Mouse (Mus musculus) neural tube, embryonic 11.5 days (tissue): ENCODE measurements around the gene Hcrt. TPM values are rescaled to one million over a fixed set of nuclear protein-coding genes. Genes with fewer than 3 reads are reported as not detected.
"Not testable (repeated sequence)": the region's sequence is repeated elsewhere in the genome, so short reads cannot be mapped to it uniquely, and the experiment has no call there.

Source experiments
- ATAC-seq: fragments of 200-750 bp; cut with Nextera tagmentation; 2 replicates; pipeline ENCODE4 v1.8.0; 2017; ENCODE audit warnings: moderate number of reproducible peaks, mild to moderate bottlenecking, moderate TSS enrichment, moderate library complexity; ENCODE audit not compliant: insufficient read depth, low FRiP score, low TSS enrichment
- DNase-seq: peaks from one replicate; pipeline ENCODE4 v3.0.0-alpha.2; 2015; ENCODE audit warnings: low spot score
- H3K27ac ChIP-seq: fragments of 300-500 bp; sonication (generic); 2 replicates; pipeline ENCODE4 v1.5.1; 2014; ENCODE audit warnings: low read depth, mild to moderate bottlenecking, low read length
- H3K27me3 ChIP-seq: fragments of 300-500 bp; sonication (generic); 2 replicates; pipeline ENCODE4 v1.6.1; 2014; ENCODE audit warnings: mild to moderate bottlenecking, low read length, mixed read lengths; ENCODE audit not compliant: control insufficient read depth, insufficient read depth
- H3K36me3 ChIP-seq: fragments of 300-500 bp; sonication (generic); 2 replicates; pipeline ENCODE4 v1.6.1; 2014; ENCODE audit warnings: mild to moderate bottlenecking, low read length, moderate library complexity, mixed read lengths; ENCODE audit not compliant: control insufficient read depth, insufficient read depth
- H3K4me1 ChIP-seq: fragments of 300-500 bp; sonication (generic); 2 replicates; pipeline ENCODE4 v1.6.1; 2014; ENCODE audit warnings: low read length, mixed read lengths; ENCODE audit not compliant: control insufficient read depth, insufficient read depth
- H3K4me2 ChIP-seq: fragments of 300-500 bp; sonication (generic); 2 replicates; pipeline ENCODE4 v1.6.1; 2014; ENCODE audit warnings: low read depth, mild to moderate bottlenecking, moderate library complexity
- H3K4me3 ChIP-seq: fragments of 300-500 bp; sonication (generic); 2 replicates; pipeline ENCODE4 v1.5.1; 2014; ENCODE audit warnings: low read depth, low read length
- H3K9ac ChIP-seq: fragments of 300-500 bp; sonication (generic); 2 replicates; pipeline ENCODE4 v1.6.1; 2014; ENCODE audit warnings: mild to moderate bottlenecking, low read length
- H3K9me3 ChIP-seq: fragments of 300-500 bp; sonication (generic); 2 replicates; pipeline ENCODE4 v1.6.1; 2016; ENCODE audit warnings: low read length; ENCODE audit not compliant: control insufficient read depth
- WGBS: fragments of 180-500 bp; shearing (Covaris S2); extraction: QIAGEN DNeasy Blood & Tissue Kit; methylation state at CpG from one replicate; pipeline ENCODE4 v1.1.7; 2014; 5-methylcytosine and 5-hydroxymethylcytosine counted together
- polyA plus RNA-seq: library from polyadenylated mRNA; unstranded; fragments of >200 nt; fragmentation: Nextera tagmentation; extraction: Ambion mirVana; gene quantifications from 2 replicates; pipeline ENCODE4 v1.2.1, GENCODE M21; 2014

The Hcrt gene
- polyA plus RNA-seq, 1 experiment from 2014 or later: not detected

DNA sequence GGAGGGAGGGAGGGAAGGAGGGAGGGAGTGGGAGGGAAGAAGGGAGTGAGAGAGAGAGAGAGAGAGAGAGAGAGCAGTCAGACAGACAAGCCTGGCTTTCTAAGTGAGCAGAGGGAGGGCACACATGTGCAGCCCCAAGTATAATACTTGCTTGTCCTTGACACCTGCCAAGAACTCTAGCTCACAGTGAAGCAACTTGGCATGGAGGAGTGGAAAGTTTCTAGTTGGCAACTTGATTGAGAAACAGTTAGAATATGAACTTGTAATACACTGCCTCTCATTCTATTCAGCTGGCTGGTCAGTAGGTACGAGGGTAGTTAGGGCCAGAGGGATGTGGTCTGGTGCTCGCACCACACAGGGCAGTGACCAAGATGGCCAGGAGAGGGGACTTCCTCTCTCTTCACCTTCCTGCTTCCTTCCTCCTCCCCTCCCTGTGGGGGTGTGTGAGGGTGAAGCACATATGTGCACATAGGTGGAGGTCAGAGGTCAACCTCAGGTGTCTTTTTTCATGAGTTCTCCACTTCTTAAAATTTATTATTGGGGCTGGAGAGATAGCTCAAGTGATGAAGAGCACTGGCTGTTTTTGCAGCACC lies 28.8 kb upstream of the Hcrt start:
- Histone ChIP-seq H3K9me3 (no peaks in the 10 kb centered on the region), H3K4me3 (no peak overlapping the region), H3K27me3 (no peaks in the 10 kb centered on the region), H3K4me1 (no peaks in the 10 kb centered on the region), H3K27ac (no peak overlapping the region), H3K36me3 (peaks cover 2% of the 10 kb centered on the region; the same call in 1 of the 2 replicates), H3K9ac (no peak overlapping the region), H3K4me2 (no peak overlapping the region)
- ATAC-seq (no peak), DNase-seq (no peak)
- 87% methylated on average over 2 of the region's 2 CpGs for WGBS

DNA sequence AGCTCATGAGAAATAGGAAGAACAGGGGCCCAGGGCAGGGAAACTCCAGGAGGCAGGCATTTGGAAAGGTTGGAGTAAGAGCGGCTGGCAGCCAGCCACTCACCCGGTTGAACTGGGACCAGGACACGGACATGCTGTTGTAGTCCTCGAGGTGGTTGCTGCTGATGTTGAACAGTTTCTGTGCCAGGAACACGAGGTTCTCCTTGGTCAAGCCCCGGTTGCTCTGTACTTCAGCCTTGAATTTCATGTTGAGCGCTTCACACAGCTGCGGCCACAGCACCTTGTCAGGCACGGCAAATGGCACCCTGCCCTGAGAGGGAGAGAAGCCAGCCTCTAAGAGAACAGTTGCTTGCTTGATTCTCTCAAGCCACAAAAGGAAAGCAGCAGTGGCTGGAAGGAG lies 27.9 kb upstream of the Hcrt start:
- not testable (repeated sequence) for ATAC-seq, DNase-seq

DNA sequence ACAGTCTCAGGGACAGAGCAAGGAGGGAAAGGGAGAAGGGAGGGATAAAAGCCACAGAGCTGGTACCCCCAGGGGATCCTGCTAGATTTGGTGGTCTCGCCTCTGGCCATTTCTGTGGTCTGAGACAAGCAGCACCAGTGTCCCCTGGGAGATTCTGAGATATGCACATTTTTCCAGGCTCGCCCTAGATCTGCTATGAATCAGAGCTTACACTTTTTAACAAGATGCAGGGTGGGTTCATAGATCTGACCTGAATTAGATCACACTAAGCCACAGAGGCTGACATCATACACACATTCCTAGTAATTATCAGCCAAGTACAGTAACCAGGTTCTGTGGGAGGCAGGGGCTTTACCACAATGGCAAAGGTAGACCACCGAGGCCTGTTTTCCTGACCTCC lies 27.0 kb upstream of the Hcrt start:
- Histone ChIP-seq H3K27me3 (no peaks in the 10 kb centered on the region), H3K4me1 (no peaks in the 10 kb centered on the region), H3K4me2 (no peak overlapping the region), H3K9ac (no peak overlapping the region), H3K36me3 (no peaks in the 10 kb centered on the region), H3K27ac (no peak overlapping the region), H3K9me3 (no peaks in the 10 kb centered on the region), H3K4me3 (no peak overlapping the region)
- DNase-seq: no peak
- no peak for ATAC-seq
- 88% methylated on average over 3 of the region's 3 CpGs for WGBS

More for the DNA sequence above, 27.9 kb upstream of the Hcrt start:
- H3K4me2 ChIP-seq, H3K4me1 ChIP-seq, H3K27me3 ChIP-seq, H3K27ac ChIP-seq, H3K36me3 ChIP-seq, H3K4me3 ChIP-seq, H3K9ac ChIP-seq, H3K9me3 ChIP-seq: not testable (repeated sequence)
- 89% methylated on average over 9 of the region's 9 CpGs for WGBS

GRCm38 (mm10) chr11:100785774-100786173 lies 23.0 kb upstream of the Hcrt start:
- Histone ChIP-seq H3K4me3 (no peak overlapping the region), H3K27ac (no peak overlapping the region), H3K36me3 (no peaks in the 10 kb centered on the region), H3K9ac (no peak overlapping the region), H3K27me3 (no peaks in the 10 kb centered on the region), H3K4me2 (no peak overlapping the region), H3K9me3 (no peaks in the 10 kb centered on the region), H3K4me1 (no peaks in the 10 kb centered on the region)
- ATAC-seq (no peak), DNase-seq (no peak)
- 90% methylated on average over 2 of the region's 2 CpGs for WGBS

- 90% methylated on average over 8 of the region's 8 CpGs for WGBS
These were observed 21.6 kb upstream of the Hcrt start for GRCm38 (mm10) chr11:100784286-100784685.

GRCm38 (mm10) chr11:100782568-100782967 lies 19.8 kb upstream of the Hcrt start:
- no peaks in the 10 kb centered on the region for H3K36me3 ChIP-seq
- H3K9me3 ChIP-seq: no peaks in the 10 kb centered on the region
- 88% methylated on average over 13 of the region's 13 CpGs for WGBS
- no peak overlapping the region for H3K4me2 ChIP-seq
- DNase-seq: no peak
- no peak overlapping the region for H3K9ac ChIP-seq
- H3K4me1 ChIP-seq: no peaks in the 10 kb centered on the region
- no peaks in the 10 kb centered on the region for H3K27me3 ChIP-seq
- no peak overlapping the region for H3K4me3 ChIP-seq
- ATAC-seq: no peak
- H3K27ac ChIP-seq: no peak overlapping the region

More at GRCm38 (mm10) chr11:100784286-100784685, 21.6 kb upstream of the Hcrt start:
- no peak overlapping the region for H3K27ac ChIP-seq
- no peaks in the 10 kb centered on the region for H3K27me3 ChIP-seq
- H3K36me3 ChIP-seq: no peaks in the 10 kb centered on the region
- H3K4me3 ChIP-seq: no peak overlapping the region
- H3K4me1 ChIP-seq: no peaks in the 10 kb centered on the region
- ATAC-seq: no peak
- no peak for DNase-seq
- H3K9ac ChIP-seq: no peak overlapping the region
- no peak overlapping the region for H3K4me2 ChIP-seq
- H3K9me3 ChIP-seq: no peaks in the 10 kb centered on the region

DNA sequence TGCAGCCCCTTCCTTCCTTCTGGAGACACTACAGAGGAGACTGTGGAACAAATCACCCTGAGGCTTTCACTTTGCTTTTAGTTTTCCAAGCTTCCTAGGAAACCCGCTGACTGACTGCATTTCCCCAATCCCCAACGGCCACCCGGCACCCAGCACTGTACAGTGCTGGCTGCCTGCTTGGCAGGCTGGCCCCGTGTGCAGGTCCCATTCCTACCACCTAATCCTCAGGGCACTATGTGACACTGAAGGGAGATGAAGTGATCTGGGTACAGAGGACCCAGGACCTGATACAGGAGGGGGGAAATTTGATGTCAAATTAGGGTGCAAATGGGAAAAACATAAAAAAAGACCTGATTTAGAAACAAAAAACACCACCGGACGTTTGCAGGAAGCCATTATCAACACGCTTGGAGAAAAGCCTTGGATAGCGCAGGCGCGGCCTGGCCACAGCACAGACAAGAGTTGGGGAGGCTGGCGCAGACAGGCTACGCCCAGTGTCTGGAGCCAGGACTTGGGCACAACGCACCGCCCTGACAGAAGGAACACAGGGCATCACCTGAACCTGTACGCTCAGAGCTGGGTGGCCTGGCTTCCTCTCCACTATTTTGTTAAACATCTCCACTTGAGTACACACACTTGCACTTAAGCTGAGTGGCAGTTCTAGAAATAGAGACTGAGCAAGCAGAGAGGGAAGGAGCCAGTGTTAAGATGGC lies 19.2 kb upstream of the Hcrt start:
- no peak overlapping the region for H3K4me3 ChIP-seq
- H3K9me3 ChIP-seq: no peaks in the 10 kb centered on the region
- ATAC-seq: no peak
- H3K27me3 ChIP-seq: no peaks in the 10 kb centered on the region
- no peak for DNase-seq
- H3K4me2 ChIP-seq: no peak overlapping the region
- no peak overlapping the region for H3K27ac ChIP-seq
- H3K4me1 ChIP-seq: no peaks in the 10 kb centered on the region
- 92% methylated on average over 15 of the region's 15 CpGs for WGBS
- H3K36me3 ChIP-seq: no peaks in the 10 kb centered on the region
- H3K9ac ChIP-seq: no peak overlapping the region

DNA sequence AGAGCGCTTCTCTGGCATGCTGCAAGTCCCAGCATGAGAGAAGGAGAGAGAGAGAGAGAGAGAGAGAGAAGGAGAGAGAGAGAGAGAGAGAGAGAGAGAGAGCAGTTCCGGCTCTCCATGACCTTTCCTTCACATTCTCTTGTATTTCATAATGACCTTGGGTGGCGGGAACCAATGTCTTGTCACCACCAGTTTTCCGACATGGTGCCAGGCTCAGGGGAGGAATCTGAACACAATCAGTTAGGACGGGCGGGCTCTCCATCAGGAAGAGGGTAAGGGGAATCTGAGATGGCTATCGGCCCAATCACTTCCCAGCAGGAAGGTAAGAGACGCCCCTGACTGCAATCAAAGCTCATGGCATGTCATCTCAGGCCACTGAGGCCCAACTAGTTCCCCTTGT lies 17.5 kb upstream of the Hcrt start:
- WGBS: 82% methylated on average over 8 of the region's 8 CpGs
- DNase-seq: no peak

DNA sequence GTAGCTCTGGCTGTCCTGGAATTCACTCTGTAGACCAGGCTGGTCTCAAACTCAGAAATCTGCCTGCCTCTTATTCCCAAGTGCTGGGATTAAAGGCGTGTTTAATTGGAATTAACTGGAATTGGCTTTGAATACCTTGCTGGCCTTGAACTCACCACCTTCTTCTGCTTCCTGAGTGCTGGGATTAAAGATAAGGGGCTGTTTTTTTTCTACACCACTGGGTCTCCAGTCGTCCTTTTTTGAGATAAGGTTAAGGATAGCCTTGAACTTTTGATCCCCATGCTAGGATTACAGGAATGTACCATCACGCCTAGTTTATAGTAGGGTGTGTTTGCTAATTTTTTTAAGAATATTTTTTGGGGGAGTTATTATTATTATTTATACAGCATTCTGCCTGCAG lies 15.3 kb upstream of the Hcrt start:
- ATAC-seq (no peak), DNase-seq (no peak)
- Histone ChIP-seq H3K4me3 (no peak overlapping the region), H3K9me3 (no peaks in the 10 kb centered on the region), H3K36me3 (no peaks in the 10 kb centered on the region), H3K27ac (no peak overlapping the region), H3K9ac (no peak overlapping the region), H3K27me3 (no peaks in the 10 kb centered on the region), H3K4me1 (no peaks in the 10 kb centered on the region), H3K4me2 (no peak overlapping the region)
- WGBS: 71% methylated on average over 3 of the region's 3 CpGs

More for the DNA sequence above, 17.5 kb upstream of the Hcrt start:
- H3K9ac ChIP-seq: no peak overlapping the region
- no peak for ATAC-seq
- no peaks in the 10 kb centered on the region for H3K9me3 ChIP-seq
- H3K27me3 ChIP-seq: no peaks in the 10 kb centered on the region
- H3K4me2 ChIP-seq: no peak overlapping the region
- no peaks in the 10 kb centered on the region for H3K36me3 ChIP-seq
- no peak overlapping the region for H3K4me3 ChIP-seq
- H3K27ac ChIP-seq: no peak overlapping the region
- no peaks in the 10 kb centered on the region for H3K4me1 ChIP-seq
